Mouse (Mus musculus) kidney, postnatal 0 days (tissue): ENCODE measurements around the gene Kcnmb1. TPM values are rescaled to one million over a fixed set of nuclear protein-coding genes. Genes with fewer than 3 reads are reported as not detected.

Source experiments
- ATAC-seq: fragments of 200-750 bp; cut with Nextera tagmentation; replicated peaks from 2 replicates; pipeline ENCODE4 v1.8.0; 2017; ENCODE audit warnings: low read depth, moderate number of reproducible peaks, moderate TSS enrichment, moderate library complexity; ENCODE audit not compliant: low FRiP score
- DNase-seq: peaks from one replicate; pipeline ENCODE4 v3.0.0-alpha.2; 2016; ENCODE audit warnings: low spot score
- H3K27ac ChIP-seq: fragments of 300-500 bp; sonication (generic); 2 replicates; pipeline ENCODE4 v1.5.1; 2014; ENCODE audit warnings: mild to moderate bottlenecking
- H3K27me3 ChIP-seq: fragments of 300-500 bp; sonication (generic); 2 replicates; pipeline ENCODE4 v1.6.1; 2014; ENCODE audit warnings: low read length, mixed read lengths; ENCODE audit not compliant: insufficient read depth
- H3K36me3 ChIP-seq: fragments of 300-500 bp; sonication (generic); 2 replicates; pipeline ENCODE4 v1.6.1; 2014; ENCODE audit warnings: low read length, mixed read lengths; ENCODE audit not compliant: insufficient read depth
- H3K4me1 ChIP-seq: fragments of 300-500 bp; sonication (generic); replicated peaks from 2 replicates; pipeline ENCODE4 v1.6.1; 2014; ENCODE audit warnings: antibody characterized with exemption, low read length, mixed read lengths; ENCODE audit not compliant: insufficient read depth
- H3K4me2 ChIP-seq: fragments of 300-500 bp; sonication (generic); 2 replicates; pipeline ENCODE4 v1.6.1; 2014; ENCODE audit warnings: mild to moderate bottlenecking, low read length, moderate library complexity, mixed read lengths
- H3K4me3 ChIP-seq: fragments of 300-500 bp; sonication (generic); replicated peaks from 2 replicates; pipeline ENCODE4 v1.5.1; 2014; ENCODE audit warnings: low read depth, low read length
- H3K9ac ChIP-seq: fragments of 300-500 bp; sonication (generic); 2 replicates; pipeline ENCODE4 v1.6.1; 2014; ENCODE audit warnings: low read depth, low read length
- H3K9me3 ChIP-seq: fragments of 300-500 bp; sonication (generic); replicated peaks from 2 replicates; pipeline ENCODE4 v1.6.1; 2016; ENCODE audit warnings: low read length, inconsistent platforms, mixed read lengths
- CTCF ChIP-seq: IDR thresholded peaks from 2 replicates; pipeline ENCODE4 v1.5.1; 2016; ENCODE audit warnings: antibody characterized with exemption, low read depth, mild to moderate bottlenecking, moderate library complexity
- WGBS: fragments of 180-500 bp; shearing (Covaris S2); extraction: QIAGEN DNeasy Blood & Tissue Kit; methylation state at CpG from one replicate; pipeline ENCODE4 v1.1.7; 2014; 5-methylcytosine and 5-hydroxymethylcytosine counted together
- polyA plus RNA-seq: library from polyadenylated mRNA; unstranded; fragments of >200 nt; fragmentation: Nextera tagmentation; extraction: Ambion mirVana; gene quantifications from 2 replicates; pipeline ENCODE4 v1.2.1, GENCODE M21; 2015

The Kcnmb1 gene
- polyA plus RNA-seq, 1 experiment from 2014 or later = 0.54 TPM

DNA sequence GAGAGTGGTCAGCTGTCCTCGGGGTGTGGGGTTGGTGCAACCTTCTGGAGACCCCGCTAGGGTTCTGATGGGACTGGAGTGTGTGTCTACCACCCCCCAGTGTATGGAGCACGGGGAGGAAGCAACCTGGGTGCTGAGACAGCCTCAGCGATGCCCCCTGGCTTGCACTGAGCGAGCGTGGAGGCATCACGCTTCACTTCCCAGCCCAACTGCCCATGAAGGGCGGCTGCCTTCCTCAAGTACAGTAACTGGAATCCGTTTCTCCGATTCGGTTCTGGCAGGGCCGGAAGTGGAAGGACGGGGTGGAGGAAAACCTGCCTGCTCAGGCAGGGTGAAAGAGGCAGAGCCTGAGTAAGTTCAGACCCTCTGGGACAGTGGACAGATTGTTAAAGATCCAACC lies 41.4 kb upstream of the Kcnmb1 start:
- H3K36me3 ChIP-seq = no peaks in the 10 kb centered on the region
- no peaks in the 10 kb centered on the region for H3K4me1 ChIP-seq
- H3K4me3 ChIP-seq = no peak overlapping the region
- H3K9me3 ChIP-seq = no peaks in the 10 kb centered on the region
- no peaks in the 10 kb centered on the region for H3K27me3 ChIP-seq
- peak; percentile 48; the same call in 1 of the 2 replicates for TF ChIP-seq CTCF
- peak overlapping the region; percentile 27; the same call in 1 of the 2 replicates for H3K4me2 ChIP-seq
- 44% methylated on average over 13 of the region's 13 CpGs for WGBS
- H3K9ac ChIP-seq = no peak overlapping the region
- ATAC-seq (peak; percentile 82), DNase-seq (peak; percentile 62)
- no peak overlapping the region for H3K27ac ChIP-seq

DNA sequence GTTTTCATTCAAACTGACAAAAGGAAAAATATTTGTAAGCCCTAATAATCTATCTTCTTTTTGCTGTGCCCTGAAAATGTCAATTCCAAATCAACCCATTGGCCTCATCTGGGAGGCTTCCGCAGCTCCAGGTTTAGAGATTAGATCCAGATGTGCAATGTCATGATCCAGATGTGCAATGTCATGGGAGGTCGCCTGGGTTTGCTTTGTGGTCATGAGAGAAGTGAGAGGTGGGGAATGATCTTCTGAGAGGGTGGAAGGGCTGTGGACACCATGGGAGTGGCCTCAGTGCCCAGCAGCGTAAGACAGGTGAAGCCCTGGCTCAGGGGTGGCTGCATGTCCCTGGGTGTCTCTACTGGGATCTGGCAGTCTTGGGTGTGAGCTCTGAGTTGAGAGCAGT lies 39.8 kb upstream of the Kcnmb1 start:
- WGBS = 74% methylated on average over 3 of the region's 3 CpGs
- Histone ChIP-seq H3K9me3 (no peaks in the 10 kb centered on the region), H3K4me1 (no peaks in the 10 kb centered on the region), H3K27ac (no peak overlapping the region), H3K9ac (no peak overlapping the region), H3K27me3 (no peaks in the 10 kb centered on the region), H3K4me3 (no peak overlapping the region), H3K36me3 (no peaks in the 10 kb centered on the region), H3K4me2 (no peak overlapping the region)
- DNase-seq (no peak), ATAC-seq (no peak)
- TF ChIP-seq CTCF = no peak

GRCm38 (mm10) chr11:33925778-33926177 lies 37.0 kb upstream of the Kcnmb1 start:
- Histone ChIP-seq H3K27me3 (no peaks in the 10 kb centered on the region), H3K36me3 (no peaks in the 10 kb centered on the region), H3K4me2 (no peak overlapping the region), H3K4me1 (no peaks in the 10 kb centered on the region), H3K27ac (no peak overlapping the region), H3K4me3 (no peak overlapping the region), H3K9me3 (no peaks in the 10 kb centered on the region), H3K9ac (no peak overlapping the region)
- no peak for ATAC-seq
- WGBS = 69% methylated on average over 8 of the region's 8 CpGs
- no peak for DNase-seq
- no peak for TF ChIP-seq CTCF

- no peak overlapping the region for H3K4me2 ChIP-seq
- no peak overlapping the region for H3K27ac ChIP-seq
- H3K4me1 ChIP-seq = no peaks in the 10 kb centered on the region
- no peak overlapping the region for H3K9ac ChIP-seq
- H3K27me3 ChIP-seq = no peaks in the 10 kb centered on the region
- H3K4me3 ChIP-seq = no peak overlapping the region
- H3K36me3 ChIP-seq = no peaks in the 10 kb centered on the region
- no peak for DNase-seq
- TF ChIP-seq CTCF = no peak
- no peaks in the 10 kb centered on the region for H3K9me3 ChIP-seq
- 41% methylated on average over 2 of the region's 2 CpGs for WGBS
- no peak for ATAC-seq
These were observed 36.3 kb upstream of the Kcnmb1 start for GRCm38 (mm10) chr11:33926551-33926950.

DNA sequence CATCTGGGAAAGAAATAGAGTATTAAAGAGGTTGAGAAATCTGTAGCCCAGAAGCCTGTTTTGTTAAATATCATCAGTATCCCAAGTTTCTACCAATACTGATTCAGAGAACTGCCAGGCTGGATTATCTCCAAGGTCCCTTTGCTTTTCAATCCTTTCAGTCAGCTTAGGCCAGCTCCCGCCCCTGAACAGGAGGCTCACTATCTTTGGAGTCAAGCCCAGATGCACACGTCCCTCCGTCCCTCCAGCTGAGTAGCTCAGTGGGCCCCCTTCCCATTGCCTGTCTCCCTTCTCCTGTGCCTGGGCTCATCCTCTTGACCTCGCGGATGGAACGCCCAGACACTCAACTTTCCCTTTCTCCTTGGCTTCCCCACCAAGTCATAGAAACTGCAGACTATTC lies 35.5 kb upstream of the Kcnmb1 start:
- Histone ChIP-seq H3K9me3 (no peaks in the 10 kb centered on the region), H3K9ac (no peak overlapping the region), H3K4me1 (0 out of 2 replicates have a peak, but pooled peaks cover 2% of the 10 kb centered on the region), H3K4me3 (no peak overlapping the region), H3K36me3 (no peaks in the 10 kb centered on the region), H3K4me2 (no peak overlapping the region), H3K27ac (no peak overlapping the region), H3K27me3 (no peaks in the 10 kb centered on the region)
- no peak for DNase-seq
- WGBS = 78% methylated on average over 6 of the region's 6 CpGs
- ATAC-seq = no peak
- TF ChIP-seq CTCF = no peak

DNA sequence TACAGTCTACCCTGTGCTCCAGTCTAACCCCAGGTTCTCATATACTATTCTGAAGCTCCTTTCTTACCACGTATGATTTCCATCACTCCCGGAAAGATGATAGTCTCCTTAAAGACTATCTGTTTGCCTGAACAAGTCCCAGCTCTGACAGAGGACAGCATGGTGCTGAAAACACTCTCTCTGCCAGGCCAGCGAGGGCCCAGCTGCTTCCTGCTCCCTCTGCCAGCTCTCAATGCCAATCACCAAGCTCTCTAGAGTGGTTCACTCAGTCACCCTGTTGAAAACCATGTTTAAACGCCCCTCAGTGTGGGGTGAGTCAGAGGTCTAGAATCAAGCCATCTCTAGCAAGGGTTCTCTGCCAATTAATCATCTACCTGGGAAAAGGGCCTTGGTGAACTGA lies 35.0 kb upstream of the Kcnmb1 start:
- no peak overlapping the region for H3K27ac ChIP-seq
- WGBS = 65% methylated on average over 4 of the region's 4 CpGs
- H3K4me2 ChIP-seq = no peak overlapping the region
- no peak overlapping the region for H3K9ac ChIP-seq
- DNase-seq (no peak), ATAC-seq (no peak)
- no peak for TF ChIP-seq CTCF
- no peak overlapping the region for H3K4me3 ChIP-seq
- H3K27me3 ChIP-seq = no peaks in the 10 kb centered on the region
- H3K36me3 ChIP-seq = no peaks in the 10 kb centered on the region
- H3K9me3 ChIP-seq = no peaks in the 10 kb centered on the region
- 0 out of 2 replicates have a peak, but pooled peaks cover 5% of the 10 kb centered on the region for H3K4me1 ChIP-seq

DNA sequence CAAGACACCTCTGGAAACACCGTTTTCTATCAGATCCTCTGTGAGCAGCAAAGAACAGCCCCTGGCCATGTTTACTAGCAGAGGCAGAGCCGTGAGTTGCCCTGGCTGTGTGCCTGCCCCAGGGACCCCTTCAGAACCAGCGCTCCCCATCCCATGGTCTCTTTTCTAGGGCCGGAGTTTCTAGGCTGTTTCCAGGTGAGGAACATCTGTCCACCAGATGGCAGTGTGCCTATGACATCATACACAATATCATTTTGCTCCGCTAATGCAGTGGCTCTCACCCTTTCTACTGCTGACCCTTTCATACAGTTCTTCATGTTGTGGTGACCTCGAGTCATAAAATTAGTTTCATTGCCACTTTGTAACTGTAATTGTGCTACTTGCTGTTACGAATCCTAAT lies 34.2 kb upstream of the Kcnmb1 start:
- ATAC-seq (no peak), DNase-seq (peak; percentile 75)
- H3K36me3 ChIP-seq = no peaks in the 10 kb centered on the region

More for the DNA sequence above, 34.2 kb upstream of the Kcnmb1 start:
- Histone ChIP-seq H3K27ac (no peak overlapping the region), H3K9ac (no peak overlapping the region), H3K4me2 (no peak overlapping the region), H3K4me1 (0 out of 2 replicates have a peak, but pooled peaks cover 5% of the 10 kb centered on the region), H3K9me3 (no peaks in the 10 kb centered on the region), H3K4me3 (no peak overlapping the region), H3K27me3 (no peaks in the 10 kb centered on the region)
- TF ChIP-seq CTCF = peak; percentile 78
- WGBS = 20% methylated on average over 7 of the region's 7 CpGs
